Mouse (Mus musculus) liver, adult 2 months (tissue): ENCODE results near the gene Vmn2r77.

ENCODE experiments used
- CTCF ChIP-seq: fragments of 200-500 bp; IDR thresholded peaks from 2 replicates; pipeline ENCODE4 v1.5.1; 2011; ENCODE audit warnings: low read depth, low read length, control low read depth
- POLR2A ChIP-seq: fragments of 200-500 bp; IDR thresholded peaks from 2 replicates; pipeline ENCODE4 v1.6.1; 2011; ENCODE audit warnings: low read length, control low read depth; ENCODE audit not compliant: insufficient read depth; ENCODE audit errors: extremely low read depth

DNA sequence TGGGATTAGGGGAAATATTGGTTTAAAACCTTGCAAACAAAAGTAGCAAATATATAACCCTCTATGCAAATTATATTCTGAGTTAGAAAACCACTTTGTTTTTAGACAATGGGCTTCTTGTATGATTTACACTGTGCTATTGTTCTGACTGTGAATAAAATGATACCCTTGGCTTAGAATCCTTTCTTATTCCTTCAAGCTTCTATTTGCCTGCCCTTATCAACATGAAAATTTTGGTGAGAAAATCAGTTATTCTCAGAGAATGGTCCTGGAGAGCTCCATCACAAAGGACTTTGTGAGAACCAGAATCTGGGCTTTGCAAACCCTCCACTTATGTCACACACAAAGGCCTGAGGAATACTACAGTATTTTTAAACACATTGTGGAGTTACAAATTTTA, 30.2 kb upstream of the Vmn2r77 start:
- no peak for TF ChIP-seq CTCF
- TF ChIP-seq POLR2A = no peak
